Mouse (Mus musculus) heart, embryonic 12.5 days (tissue): ENCODE data around the gene Gad1. TPM values are rescaled to one million over a fixed set of nuclear protein-coding genes. Genes with fewer than 3 reads are reported as not detected.
A peak's percentile ranks its signal among the peaks of the same experiment; 100 is the strongest.

Source experiments
- ATAC-seq: fragments of 200-750 bp; cut with Nextera tagmentation; 2 replicates; pipeline ENCODE4 v1.8.0; 2017; ENCODE audit warnings: moderate TSS enrichment, moderate library complexity; ENCODE audit not compliant: insufficient number of reproducible peaks, low FRiP score
- H3K27ac ChIP-seq: fragments of 300-500 bp; sonication (generic); 2 replicates; pipeline ENCODE4 v1.5.1; 2016; ENCODE audit warnings: mild to moderate bottlenecking, moderate library complexity; ENCODE audit not compliant: poor library complexity, severe bottlenecking
- H3K27me3 ChIP-seq: fragments of 300-500 bp; sonication (generic); replicated peaks from 2 replicates; pipeline ENCODE4 v1.6.1; 2016; ENCODE audit warnings: mild to moderate bottlenecking, moderate library complexity
- H3K36me3 ChIP-seq: fragments of 300-500 bp; sonication (generic); 2 replicates; pipeline ENCODE4 v1.6.1; 2016; ENCODE audit warnings: mild to moderate bottlenecking, moderate library complexity
- H3K4me1 ChIP-seq: fragments of 300-500 bp; sonication (generic); replicated peaks from 2 replicates; pipeline ENCODE4 v1.6.1; 2016; ENCODE audit warnings: mild to moderate bottlenecking
- H3K4me2 ChIP-seq: fragments of 300-500 bp; sonication (generic); 2 replicates; pipeline ENCODE4 v1.6.1; 2016; ENCODE audit warnings: mild to moderate bottlenecking, moderate library complexity
- H3K4me3 ChIP-seq: fragments of 300-500 bp; sonication (generic); 2 replicates; pipeline ENCODE4 v1.5.1; 2016; ENCODE audit warnings: mild to moderate bottlenecking
- H3K9ac ChIP-seq: fragments of 300-500 bp; sonication (generic); 2 replicates; pipeline ENCODE4 v1.6.1; 2016; ENCODE audit warnings: mild to moderate bottlenecking, moderate library complexity
- H3K9me3 ChIP-seq: fragments of 300-500 bp; sonication (generic); replicated peaks from 2 replicates; pipeline ENCODE4 v1.6.1; 2016; ENCODE audit warnings: mild to moderate bottlenecking, moderate library complexity
- WGBS: fragments of 180-500 bp; shearing (Covaris S2); methylation state at CpG from one replicate; pipeline ENCODE4 v1.1.7; 2016; 5-methylcytosine and 5-hydroxymethylcytosine counted together
- polyA plus RNA-seq: library from polyadenylated mRNA; unstranded; fragments of >200 nt; fragmentation: Nextera tagmentation; extraction: Ambion mirVana; gene quantifications from 2 replicates; pipeline ENCODE4 v1.2.1, GENCODE M21; 2016

Gene Gad1
- polyA plus RNA-seq, 1 experiment from 2014 or later: 0.33 TPM

- Histone ChIP-seq H3K4me2 (peak overlapping the region; percentile 58), H3K9me3 (no peaks in the 10 kb centered on the region), H3K9ac (no peak overlapping the region; the same call in 1 of the 2 replicates), H3K4me1 (peaks cover 10% of the 10 kb centered on the region; the same call in 1 of the 2 replicates), H3K27me3 (no peaks in the 10 kb centered on the region), H3K36me3 (no peaks in the 10 kb centered on the region), H3K27ac (no peak overlapping the region), H3K4me3 (peak overlapping the region; percentile 21; the same call in 1 of the 2 replicates)
- peak; percentile 38; the same call in 1 of the 2 replicates for ATAC-seq
- WGBS: 12% methylated on average over 10 of the region's 10 CpGs
Measured at GRCm38 (mm10) chr2:70629339-70629761, 76.5 kb downstream of the Gad1 start.

- Histone ChIP-seq H3K4me2 (peak overlapping the region; percentile 58), H3K4me3 (no peak overlapping the region), H3K27me3 (no peaks in the 10 kb centered on the region), H3K27ac (no peak overlapping the region), H3K9ac (no peak overlapping the region), H3K9me3 (no peaks in the 10 kb centered on the region), H3K4me1 (peaks cover 10% of the 10 kb centered on the region; the same call in 1 of the 2 replicates), H3K36me3 (no peaks in the 10 kb centered on the region)
- 73% methylated on average over 3 of the region's 3 CpGs for WGBS
- ATAC-seq: no peak
Measured at GRCm38 (mm10) chr2:70629921-70630320, 77.0 kb downstream of the Gad1 start.

GRCm38 (mm10) chr2:70631321-70631720, 78.4 kb downstream of the Gad1 start:
- no peak overlapping the region for H3K4me3 ChIP-seq
- no peak for ATAC-seq
- no peak overlapping the region for H3K9ac ChIP-seq
- 96% methylated on average over 1 of the region's 1 CpGs for WGBS
- H3K4me1 ChIP-seq: peaks cover 10% of the 10 kb centered on the region; the same call in 1 of the 2 replicates
- no peak overlapping the region for H3K4me2 ChIP-seq
- H3K9me3 ChIP-seq: no peaks in the 10 kb centered on the region
- no peaks in the 10 kb centered on the region for H3K27me3 ChIP-seq
- H3K27ac ChIP-seq: no peak overlapping the region
- no peaks in the 10 kb centered on the region for H3K36me3 ChIP-seq

- Histone ChIP-seq H3K4me2 (no peak overlapping the region), H3K27me3 (no peaks in the 10 kb centered on the region), H3K4me1 (peaks cover 10% of the 10 kb centered on the region; the same call in 1 of the 2 replicates), H3K9me3 (peaks cover 6% of the 10 kb centered on the region; the same call in 1 of the 2 replicates), H3K36me3 (no peaks in the 10 kb centered on the region), H3K4me3 (no peak overlapping the region), H3K9ac (no peak overlapping the region), H3K27ac (no peak overlapping the region)
- WGBS: 68% methylated on average over 1 of the region's 1 CpGs
- no peak for ATAC-seq
Measured at GRCm38 (mm10) chr2:70632412-70632811, 79.5 kb downstream of the Gad1 start.

GRCm38 (mm10) chr2:70634028-70634690, 81.3 kb downstream of the Gad1 start:
- H3K27me3 ChIP-seq: no peaks in the 10 kb centered on the region
- H3K36me3 ChIP-seq: no peaks in the 10 kb centered on the region
- H3K4me2 ChIP-seq: no peak overlapping the region
- peaks cover 11% of the 10 kb centered on the region for H3K9me3 ChIP-seq
- H3K9ac ChIP-seq: no peak overlapping the region
- peaks cover 10% of the 10 kb centered on the region; the same call in 1 of the 2 replicates for H3K4me1 ChIP-seq
- WGBS: 78% methylated on average over 5 of the region's 5 CpGs
- no peak overlapping the region for H3K27ac ChIP-seq
- H3K4me3 ChIP-seq: no peak overlapping the region
- no peak for ATAC-seq

GRCm38 (mm10) chr2:70640968-70641367, 88.1 kb downstream of the Gad1 start:
- ATAC-seq: no peak
- Histone ChIP-seq H3K27ac (no peak overlapping the region), H3K4me3 (no peak overlapping the region), H3K9me3 (peaks cover 11% of the 10 kb centered on the region), H3K4me2 (no peak overlapping the region), H3K36me3 (no peaks in the 10 kb centered on the region), H3K27me3 (no peaks in the 10 kb centered on the region), H3K9ac (no peak overlapping the region), H3K4me1 (no peaks in the 10 kb centered on the region)

GRCm38 (mm10) chr2:70642971-70643565, 90.2 kb downstream of the Gad1 start:
- H3K27me3 ChIP-seq: no peaks in the 10 kb centered on the region
- 73% methylated on average over 16 of the region's 16 CpGs for WGBS
- H3K4me1 ChIP-seq: no peaks in the 10 kb centered on the region
- H3K4me3 ChIP-seq: no peak overlapping the region
- no peak overlapping the region for H3K4me2 ChIP-seq
- H3K27ac ChIP-seq: no peak overlapping the region
- ATAC-seq: no peak
- H3K9ac ChIP-seq: no peak overlapping the region
- H3K9me3 ChIP-seq: no peaks in the 10 kb centered on the region
- no peaks in the 10 kb centered on the region for H3K36me3 ChIP-seq

- Histone ChIP-seq H3K27me3 (no peaks in the 10 kb centered on the region), H3K9ac (no peak overlapping the region), H3K9me3 (no peaks in the 10 kb centered on the region), H3K4me3 (no peak overlapping the region), H3K4me1 (no peaks in the 10 kb centered on the region), H3K36me3 (no peaks in the 10 kb centered on the region), H3K27ac (no peak overlapping the region), H3K4me2 (no peak overlapping the region)
- 63% methylated on average over 6 of the region's 6 CpGs for WGBS
- no peak for ATAC-seq
Measured at GRCm38 (mm10) chr2:70645266-70645780, 92.5 kb downstream of the Gad1 start.

GRCm38 (mm10) chr2:70647681-70648080, 94.8 kb downstream of the Gad1 start:
- Histone ChIP-seq H3K9me3 (no peaks in the 10 kb centered on the region), H3K27me3 (no peaks in the 10 kb centered on the region), H3K9ac (no peak overlapping the region), H3K27ac (no peak overlapping the region), H3K36me3 (no peaks in the 10 kb centered on the region), H3K4me2 (no peak overlapping the region), H3K4me3 (no peak overlapping the region), H3K4me1 (no peaks in the 10 kb centered on the region)
- WGBS: 58% methylated on average over 4 of the region's 4 CpGs
- ATAC-seq: no peak

- Histone ChIP-seq H3K27ac (no peak overlapping the region), H3K27me3 (peaks cover 2% of the 10 kb centered on the region; the same call in 1 of the 2 replicates), H3K9me3 (no peaks in the 10 kb centered on the region), H3K4me3 (no peak overlapping the region), H3K9ac (no peak overlapping the region), H3K4me1 (no peaks in the 10 kb centered on the region), H3K36me3 (no peaks in the 10 kb centered on the region), H3K4me2 (no peak overlapping the region)
- 78% methylated on average over 5 of the region's 5 CpGs for WGBS
- no peak for ATAC-seq
Measured at GRCm38 (mm10) chr2:70648271-70648670, 95.4 kb downstream of the Gad1 start.

GRCm38 (mm10) chr2:70649471-70649870, 96.6 kb downstream of the Gad1 start:
- H3K9me3 ChIP-seq: no peaks in the 10 kb centered on the region
- H3K27ac ChIP-seq: no peak overlapping the region
- WGBS: 81% methylated on average over 4 of the region's 4 CpGs
- H3K4me1 ChIP-seq: no peaks in the 10 kb centered on the region
- no peak overlapping the region for H3K9ac ChIP-seq
- H3K36me3 ChIP-seq: no peaks in the 10 kb centered on the region
- peaks cover 3% of the 10 kb centered on the region; the same call in 1 of the 2 replicates for H3K27me3 ChIP-seq
- ATAC-seq: no peak
- H3K4me3 ChIP-seq: no peak overlapping the region
- H3K4me2 ChIP-seq: no peak overlapping the region
